Mouse (Mus musculus): ENCODE results near the gene Nhlrc2.

Gene Nhlrc2

GRCm38 (mm10) chr19:56621876-56622275 is 73.8 kb downstream of the Nhlrc2 start:
- no peak for DNase-seq (ENCODE audit: low spot score in 2 of 2)

DNA sequence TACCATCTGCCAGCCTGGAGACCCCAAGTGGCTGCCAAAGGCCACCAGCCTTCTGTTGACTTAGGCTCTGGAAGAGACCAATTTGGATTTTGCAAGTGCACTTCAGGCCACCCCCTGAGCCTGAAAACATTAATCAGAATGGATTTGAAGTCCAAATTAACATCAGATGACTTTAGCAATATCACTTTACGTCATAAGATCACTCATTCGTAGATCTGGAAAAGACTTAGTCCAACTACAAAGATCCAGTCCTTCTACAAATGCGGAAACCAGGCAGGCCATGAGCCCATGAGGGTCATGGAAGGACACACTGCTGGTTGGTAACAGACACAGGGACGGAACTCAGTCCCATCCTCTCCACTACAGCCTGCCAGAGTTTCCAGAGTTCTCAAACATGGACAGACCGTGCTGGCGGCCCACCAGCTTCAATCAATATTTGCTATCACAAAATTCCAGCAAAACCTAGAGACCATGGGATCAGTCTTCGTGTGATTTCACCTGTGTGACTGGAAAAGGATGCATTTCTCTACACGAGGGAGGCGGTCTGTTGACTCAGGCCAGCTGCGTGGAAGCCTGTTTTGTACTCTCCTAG is 79.9 kb downstream of the Nhlrc2 start:
- no peak for DNase-seq (ENCODE audit: low spot score in 2 of 2)

- DNase-seq (ENCODE audit: low spot score in 2 of 2): no peak
Observed at GRCm38 (mm10) chr19:56629647-56630046, 81.6 kb downstream of the Nhlrc2 start.

GRCm38 (mm10) chr19:56631017-56631416 is 83.0 kb downstream of the Nhlrc2 start:
- DNase-seq (ENCODE audit: low spot score in 2 of 2): no peak

DNA sequence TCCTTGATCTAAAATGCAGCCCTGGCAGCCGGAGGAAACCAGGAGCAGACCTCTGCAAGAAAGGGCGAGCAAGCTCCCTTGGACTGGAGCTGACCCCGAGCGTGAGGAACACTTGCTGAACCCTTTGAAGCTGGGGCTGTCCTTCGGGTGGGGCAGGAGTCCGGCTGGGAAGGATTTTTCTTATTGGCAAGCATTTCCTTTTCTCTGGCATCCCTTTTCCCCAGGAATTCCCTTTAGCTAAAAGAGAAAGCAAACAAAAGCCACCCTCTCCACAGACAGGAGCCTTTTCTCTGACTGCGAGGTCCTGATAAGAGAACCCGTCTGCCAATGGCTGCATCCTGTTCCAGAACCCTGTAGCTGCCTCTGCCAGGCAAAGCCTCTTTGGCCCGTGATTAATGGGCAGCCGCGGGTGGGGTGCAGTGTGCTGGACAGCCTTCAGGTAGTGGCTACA is 83.4 kb downstream of the Nhlrc2 start:
- no peak for DNase-seq (ENCODE audit: low spot score in 2 of 2)

DNA sequence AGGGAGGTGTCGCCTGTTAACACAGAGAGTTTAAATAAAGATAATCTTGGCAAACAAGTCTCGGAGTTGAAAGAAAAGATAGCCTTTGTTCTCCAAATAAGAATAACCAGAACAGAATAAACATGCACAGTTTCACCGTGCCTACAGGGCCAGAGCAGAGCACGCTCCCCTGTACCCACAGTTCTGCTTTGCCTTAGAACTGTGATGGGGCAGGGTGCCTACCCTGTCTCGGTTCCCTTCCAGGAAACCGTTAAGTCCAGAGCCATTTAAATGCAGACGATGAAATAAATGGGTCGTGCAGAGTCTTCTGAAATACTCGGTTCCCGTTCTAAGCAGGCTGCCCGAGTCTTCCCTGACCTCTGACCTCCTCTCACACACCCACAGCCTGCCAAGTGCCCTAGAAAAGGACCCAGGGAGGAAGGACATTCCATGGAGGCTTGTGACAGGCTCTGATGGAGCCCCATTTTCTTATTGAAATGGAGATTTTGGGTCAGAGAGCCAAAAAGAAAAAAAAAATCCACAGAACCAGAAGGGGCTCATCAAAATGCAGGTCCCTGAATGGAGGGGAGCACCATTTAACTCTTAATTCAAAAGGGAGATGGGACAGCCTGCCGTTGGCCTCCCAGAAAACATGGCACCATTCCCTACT is 89.1 kb downstream of the Nhlrc2 start:
- no peak for DNase-seq (ENCODE audit: low spot score in 2 of 2)

DNA sequence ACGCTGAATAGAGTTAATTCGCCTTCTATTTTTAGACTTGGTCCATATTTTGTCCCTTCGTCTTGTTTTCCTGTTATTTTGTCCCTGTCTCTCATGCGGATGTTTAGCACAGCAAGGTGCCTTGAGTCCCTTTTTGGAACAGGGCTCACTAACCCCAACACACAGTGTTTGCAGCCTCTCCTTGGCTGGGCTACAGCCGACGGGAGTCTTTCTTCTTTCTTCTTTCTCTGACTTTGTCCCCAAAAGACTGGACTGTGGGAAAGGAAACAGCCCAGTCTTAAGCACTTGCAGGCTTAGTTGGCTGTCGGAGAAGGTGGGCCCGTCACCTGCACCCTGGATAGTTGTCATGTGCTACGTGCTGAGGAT is 89.6 kb downstream of the Nhlrc2 start:
- no peak for DNase-seq (ENCODE audit: low spot score in 2 of 2)

DNA sequence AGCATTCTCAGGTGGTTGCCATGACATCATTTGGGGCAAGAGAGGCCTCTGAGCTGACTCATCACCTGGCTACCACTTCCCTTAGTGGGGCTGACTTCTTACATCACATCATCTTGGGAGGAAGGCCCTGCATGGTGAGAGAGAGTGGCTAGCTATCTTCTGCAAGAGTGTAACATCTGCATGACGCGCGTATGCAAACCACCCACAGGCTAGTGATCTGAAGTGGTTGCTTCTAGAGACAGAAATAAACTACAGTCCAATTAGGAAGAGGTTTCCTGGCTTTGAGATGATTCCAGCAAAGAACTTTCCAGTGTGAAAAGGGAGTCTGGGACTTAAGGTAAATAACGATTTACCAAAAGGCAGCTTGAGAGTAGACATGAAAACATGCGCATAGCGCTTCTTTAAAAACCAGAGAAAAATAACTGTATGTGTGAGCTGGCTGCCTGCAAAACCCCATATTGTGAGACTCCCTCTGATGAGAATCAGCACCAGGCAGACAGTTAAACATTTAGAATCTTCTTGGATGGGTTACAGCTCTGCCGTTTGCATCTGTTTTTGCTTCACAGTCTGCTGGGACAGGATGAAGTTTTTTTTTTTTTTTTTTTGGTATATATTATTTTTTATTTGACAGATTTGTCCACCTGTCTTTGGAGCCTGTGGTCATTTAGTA is 99.5 kb downstream of the Nhlrc2 start:
- no peak for DNase-seq (ENCODE audit: low spot score in 2 of 2)

DNA sequence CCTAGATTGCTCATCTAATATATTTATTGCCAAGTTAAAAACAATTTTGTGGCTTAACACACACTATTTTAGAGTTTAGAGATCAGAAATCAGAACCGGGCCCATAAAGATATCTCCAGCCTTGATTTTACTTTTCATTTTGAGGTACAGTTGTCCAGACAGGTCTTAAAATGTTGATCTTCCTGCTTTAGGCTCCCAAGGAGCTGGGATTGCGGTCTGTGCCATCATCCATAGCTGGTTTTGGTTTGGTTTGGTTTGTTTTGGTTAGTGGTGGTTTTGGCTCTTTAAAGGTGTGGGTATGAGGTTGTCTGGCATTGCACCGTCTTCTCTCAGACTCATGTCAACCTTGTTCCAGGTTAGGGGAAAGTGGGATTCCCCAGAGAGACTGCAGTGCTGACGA is 103.2 kb downstream of the Nhlrc2 start:
- DNase-seq (ENCODE audit: low spot score in 2 of 2): no peak

GRCm38 (mm10) chr19:56652034-56652962 is 104.2 kb downstream of the Nhlrc2 start:
- DNase-seq (ENCODE audit: low spot score in 2 of 2): no peak
